Mouse (Mus musculus) MEL (cell line): ENCODE measurements around the gene Eif2b4. TPM values are rescaled to one million over a fixed set of nuclear protein-coding genes. Genes with fewer than 3 reads are reported as not detected.

Experiments used
- DNase-seq: peaks from one replicate; pipeline ENCODE4 v3.0.0; 2011; ENCODE audit warnings: low read depth, low spot score
- H3K27ac ChIP-seq: 2 replicates; pipeline ENCODE4 v1.5.1; 2012; ENCODE audit warnings: low read depth, mild to moderate bottlenecking, control low read depth, low read length, moderate library complexity; ENCODE audit not compliant: control insufficient read depth
- H3K27me3 ChIP-seq, 2 experiments: fragments of 150-350 bp in 1 of 2; sonication (generic) in 1 of 2; 2 replicates each; pipeline ENCODE4 v1.6.1; 2012; ENCODE audit warnings: low read length in 2 of 2, mild to moderate bottlenecking in 2 of 2, improper control_type of control experiment in 1 of 2, moderate library complexity in 1 of 2; ENCODE audit not compliant: insufficient read depth in 2 of 2, control insufficient read depth in 1 of 2
- H3K36me3 ChIP-seq, 2 experiments: 2 replicates each; pipeline ENCODE4 v1.6.1; 2012 to 2014; ENCODE audit warnings: low read length in 2 of 2, improper control_type of control experiment in 1 of 2, inconsistent platforms in 1 of 2, mild to moderate bottlenecking in 1 of 2; ENCODE audit not compliant: insufficient read depth in 2 of 2, control insufficient read depth in 1 of 2
- H3K4me1 ChIP-seq, 2 experiments: fragments of 150-350 bp in 1 of 2; sonication (generic) in 1 of 2; 2 replicates each; pipeline ENCODE4 v1.6.1; 2012; ENCODE audit warnings: low read length in 2 of 2, improper control_type of control experiment in 1 of 2, mild to moderate bottlenecking in 1 of 2; ENCODE audit not compliant: insufficient read depth in 2 of 2, control insufficient read depth in 1 of 2
- H3K4me3 ChIP-seq, 2 experiments: fragments of 150-350 bp in 1 of 2; sonication (generic) in 1 of 2; 2 replicates each; pipeline ENCODE4 v1.5.1; 2012; ENCODE audit warnings: low read depth in 2 of 2, low read length in 2 of 2, mild to moderate bottlenecking in 2 of 2, moderate library complexity in 2 of 2, control low read depth in 1 of 2, improper control_type of control experiment in 1 of 2; ENCODE audit not compliant: control insufficient read depth in 1 of 2, insufficient read depth in 1 of 2
- H3K79me2 ChIP-seq: 2 replicates; pipeline ENCODE4 v1.6.1; 2012; ENCODE audit warnings: mild to moderate bottlenecking, low read length, moderate library complexity; ENCODE audit not compliant: control insufficient read depth, poor library complexity, insufficient read depth
- H3K9ac ChIP-seq: 2 replicates; pipeline ENCODE4 v1.6.1; 2012; ENCODE audit warnings: low read depth, mild to moderate bottlenecking, control low read depth, low read length, moderate library complexity; ENCODE audit not compliant: control insufficient read depth, poor library complexity, severe bottlenecking
- H3K9me3 ChIP-seq: fragments of 150-350 bp; sonication (generic); replicated peaks from 2 replicates; pipeline ENCODE4 v1.6.1; 2012; ENCODE audit warnings: mild to moderate bottlenecking, low read length, improper control_type of control experiment, moderate library complexity; ENCODE audit not compliant: insufficient read depth
- BHLHE40 ChIP-seq: IDR thresholded peaks from 2 replicates; pipeline ENCODE4 v1.6.1; 2012; ENCODE audit warnings: low read depth, mild to moderate bottlenecking, inconsistent platforms, low read length, improper control_type of control experiment, borderline replicate concordance
- CTCF ChIP-seq, 3 experiments: IDR thresholded peaks in 2 of 3; conservative IDR thresholded peaks in 1 of 3; 2 replicates each; pipeline ENCODE4 v1.5.1; 2011 to 2012; ENCODE audit warnings: low read length in 3 of 3, low read depth in 2 of 3, mild to moderate bottlenecking in 2 of 3, improper control_type of control experiment in 1 of 3, inconsistent platforms in 1 of 3, mixed read lengths in 1 of 3, moderate library complexity in 1 of 3; ENCODE audit not compliant: control insufficient read depth in 1 of 3, insufficient read depth in 1 of 3, poor library complexity in 1 of 3, severe bottlenecking in 1 of 3
- E2F4 ChIP-seq: IDR thresholded peaks from 2 replicates; pipeline ENCODE4 v1.6.1; 2011; ENCODE audit warnings: low read depth, low read length, improper control_type of control experiment, borderline replicate concordance
- ELF1 ChIP-seq: IDR thresholded peaks from 2 replicates; pipeline ENCODE4 v1.6.1; 2014; ENCODE audit warnings: low read depth, mild to moderate bottlenecking, inconsistent platforms, low read length, improper control_type of control experiment, moderate library complexity
- EP300 ChIP-seq, 2 experiments: IDR thresholded peaks; 2 replicates each; pipeline ENCODE4 v1.6.1; 2011; ENCODE audit warnings: improper control_type of control experiment in 2 of 2, low read length in 2 of 2, low read depth in 1 of 2, mild to moderate bottlenecking in 1 of 2
- ETS1 ChIP-seq: IDR thresholded peaks from 2 replicates; pipeline ENCODE4 v1.6.1; 2012; ENCODE audit warnings: low read depth, mild to moderate bottlenecking, inconsistent platforms, low read length, improper control_type of control experiment, moderate library complexity
- GABPA ChIP-seq: IDR thresholded peaks from 2 replicates; pipeline ENCODE4 v1.6.1; 2012; ENCODE audit warnings: low read depth, mild to moderate bottlenecking, inconsistent platforms, low read length, improper control_type of control experiment, moderate library complexity
- HCFC1 ChIP-seq: IDR thresholded peaks from 2 replicates; pipeline ENCODE4 v1.6.1; 2012; ENCODE audit warnings: low read depth, mild to moderate bottlenecking, inconsistent platforms, low read length, improper control_type of control experiment, moderate library complexity
- JUND ChIP-seq: IDR thresholded peaks from 2 replicates; pipeline ENCODE4 v1.6.1; 2011; ENCODE audit warnings: low read depth, mild to moderate bottlenecking, improper control_type of control experiment, low read length
- KAT2A ChIP-seq: conservative IDR thresholded peaks from 2 replicates; pipeline ENCODE4 v1.6.1; 2012; ENCODE audit warnings: low read depth, low read length, improper control_type of control experiment, inconsistent platforms
- MAFK ChIP-seq: IDR thresholded peaks from 2 replicates; pipeline ENCODE4 v1.6.1; 2011; ENCODE audit warnings: low read depth, mild to moderate bottlenecking, low read length, improper control_type of control experiment, borderline replicate concordance
- MAX ChIP-seq: IDR thresholded peaks from 2 replicates; pipeline ENCODE4 v1.6.1; 2011; ENCODE audit warnings: low read length, improper control_type of control experiment
- MAZ ChIP-seq: IDR thresholded peaks from 2 replicates; pipeline ENCODE4 v1.6.1; 2012; ENCODE audit warnings: low read depth, mild to moderate bottlenecking, inconsistent platforms, low read length, improper control_type of control experiment
- MEF2A ChIP-seq: IDR thresholded peaks from 2 replicates; pipeline ENCODE4 v1.6.1; 2014; ENCODE audit warnings: low read depth, mild to moderate bottlenecking, inconsistent platforms, low read length, improper control_type of control experiment; ENCODE audit not compliant: poor library complexity, insufficient replicate concordance, severe bottlenecking; ENCODE audit errors: extremely low read depth
- MYB ChIP-seq: IDR thresholded peaks from 2 replicates; pipeline ENCODE4 v1.6.1; 2011; ENCODE audit warnings: mild to moderate bottlenecking, low read depth, low read length, improper control_type of control experiment
- MYC ChIP-seq: IDR thresholded peaks from 2 replicates; pipeline ENCODE4 v1.6.1; 2011; ENCODE audit warnings: low read depth, mild to moderate bottlenecking, low read length, improper control_type of control experiment, moderate library complexity
- NELFE ChIP-seq: IDR thresholded peaks from 2 replicates; pipeline ENCODE4 v1.6.1; 2011; ENCODE audit warnings: low read depth, low read length, improper control_type of control experiment
- NRF1 ChIP-seq: IDR thresholded peaks from 2 replicates; pipeline ENCODE4 v1.6.1; 2014; ENCODE audit warnings: low read depth, mild to moderate bottlenecking, inconsistent platforms, low read length, improper control_type of control experiment, moderate library complexity; ENCODE audit not compliant: poor library complexity, insufficient read depth, severe bottlenecking
- POLR2A ChIP-seq, 2 experiments: IDR thresholded peaks; 2 replicates each; pipeline ENCODE4 v1.6.1; 2011 to 2012; ENCODE audit warnings: low read length in 2 of 2, mild to moderate bottlenecking in 2 of 2, control low read depth in 1 of 2, improper control_type of control experiment in 1 of 2, low read depth in 1 of 2, moderate library complexity in 1 of 2; ENCODE audit not compliant: control insufficient read depth in 1 of 2, insufficient read depth in 1 of 2, poor library complexity in 1 of 2
- POLR2AphosphoS5 ChIP-seq: IDR thresholded peaks from 2 replicates; pipeline ENCODE4 v1.6.1; 2012; ENCODE audit warnings: low read depth, borderline replicate concordance, mild to moderate bottlenecking, inconsistent platforms, low read length, moderate library complexity, mixed read lengths
- SIN3A ChIP-seq: IDR thresholded peaks from 2 replicates; pipeline ENCODE4 v1.6.1; 2012; ENCODE audit warnings: low read length, improper control_type of control experiment, inconsistent platforms
- SMC3 ChIP-seq: IDR thresholded peaks from 2 replicates; pipeline ENCODE4 v1.6.1; 2011; ENCODE audit warnings: low read depth, low read length, improper control_type of control experiment
- TBP ChIP-seq: IDR thresholded peaks from 2 replicates; pipeline ENCODE4 v1.8.0; 2011; ENCODE audit warnings: low read depth, low read length, improper control_type of control experiment
- TCF12 ChIP-seq: IDR thresholded peaks from 2 replicates; pipeline ENCODE4 v1.6.1; 2014; ENCODE audit warnings: low read depth, mild to moderate bottlenecking, inconsistent platforms, low read length, improper control_type of control experiment, moderate library complexity
- UBTF ChIP-seq: IDR thresholded peaks from 2 replicates; pipeline ENCODE4 v1.6.1; 2012; ENCODE audit warnings: low read depth, mild to moderate bottlenecking, inconsistent platforms, low read length, improper control_type of control experiment, moderate library complexity, borderline replicate concordance; ENCODE audit not compliant: insufficient read depth
- ZC3H11A ChIP-seq: IDR thresholded peaks from 2 replicates; pipeline ENCODE4 v1.6.1; 2012; ENCODE audit warnings: low read depth, mild to moderate bottlenecking, inconsistent platforms, low read length, improper control_type of control experiment
- ZKSCAN1 ChIP-seq: IDR thresholded peaks from 2 replicates; pipeline ENCODE4 v1.6.1; 2012; ENCODE audit warnings: low read depth, mild to moderate bottlenecking, inconsistent platforms, low read length, improper control_type of control experiment, moderate library complexity
- ZNF384 ChIP-seq: IDR thresholded peaks from 2 replicates; pipeline ENCODE4 v1.6.1; 2012; ENCODE audit warnings: low read depth, mild to moderate bottlenecking, inconsistent platforms, low read length, improper control_type of control experiment
- polyA plus RNA-seq, 2 experiments: library from polyadenylated mRNA; stranded (reverse) in 1 of 2; unstranded in 1 of 2; fragments of >175 nt in 1 of 2; fragments of >200 nt in 1 of 2; gene quantifications; 2 replicates each; pipeline versions ENCODE4 v1.2.1 to v1.2.4; 2012; ENCODE audit warnings: low replicate concordance in 2 of 2, low read depth in 1 of 2; ENCODE audit not compliant: insufficient read length in 2 of 2, insufficient read depth in 1 of 2, missing spikeins in 1 of 2
- total RNA-seq: library from RNA; depleted of rRNA; stranded (reverse); fragments of 300-350 nt; gene quantifications from 2 replicates; pipeline ENCODE4 v1.2.3, GENCODE M21; 2012

Eif2b4 gene
- total and polyA plus RNA-seq, 3 experiments = 151 to 282 TPM; not detected in 1

DNA sequence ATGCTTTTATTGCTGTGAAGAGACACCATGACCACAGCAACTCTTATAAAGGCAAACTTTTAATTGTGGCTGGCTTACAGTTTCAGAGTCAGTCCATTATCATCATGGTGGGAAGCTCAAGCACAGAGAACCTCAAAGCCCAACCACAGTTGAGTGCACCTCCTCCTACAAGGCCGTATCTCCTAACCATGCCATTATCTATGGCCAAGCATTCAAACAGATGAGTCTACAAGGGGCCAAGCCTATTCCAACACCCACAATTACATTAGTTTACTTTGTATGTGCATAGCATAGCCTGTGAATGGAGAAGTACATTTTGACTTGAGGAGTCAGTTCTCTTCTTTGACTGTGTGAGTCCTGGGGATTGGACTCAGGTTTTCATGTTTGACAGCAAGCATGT lies 28.4 kb downstream of the Eif2b4 start (continued):
- no peak for TF ChIP-seq ZC3H11A
- peak; percentile 30 for TF ChIP-seq MAX
- TF ChIP-seq MEF2A = peak; percentile 17; the same call in 1 of the 2 replicates
- no peak for TF ChIP-seq BHLHE40
- no peak for TF ChIP-seq UBTF
- TF ChIP-seq JUND = no peak
- TF ChIP-seq E2F4 = no peak
- peak; percentile 14; the same call in 1 of the 2 replicates for TF ChIP-seq SMC3
- TF ChIP-seq ZKSCAN1 = no peak
- peak; percentile 76 for TF ChIP-seq TCF12
- TF ChIP-seq NRF1 = no peak
- TF ChIP-seq MAZ = 0 out of 2 replicates have a peak, but pooled peaks have one; percentile 41
- TF ChIP-seq ELF1 = no peak
- TF ChIP-seq POLR2AphosphoS5 = no peak
- TF ChIP-seq EP300 (IDR thresholded peaks at IDR 0.05; ENCODE audit: low read depth in 1 of 2, low read length in 2 of 2) = peak; percentile 85 to 90
- TF ChIP-seq MAFK = peak; percentile 42; the same call in 1 of the 2 replicates

GRCm38 (mm10) chr5:31162462-31162861 lies 30.8 kb downstream of the Eif2b4 start:
- Histone ChIP-seq H3K36me3 (peaks cover 48 to 60% of the 10 kb centered on the region in 2 experiments), H3K4me3 (no peak overlapping the region), H3K27ac (peak overlapping the region; percentile 38; the same call in 1 of the 2 replicates), H3K79me2 (no peaks in the 10 kb centered on the region), H3K9me3 (no peaks in the 10 kb centered on the region), H3K9ac (no peak overlapping the region), H3K27me3 (no peaks in the 10 kb centered on the region), H3K4me1 (peaks cover 20 to 22% of the 10 kb centered on the region in 2 experiments)
- TF ChIP-seq SIN3A (peak; percentile 35; the same call in 1 of the 2 replicates), ZNF384 (no peak), MYC (peak; percentile 58), POLR2AphosphoS5 (no peak), JUND (no peak), MAZ (no peak), TBP (no peak), MYB (no peak), GABPA (no peak), KAT2A (no peak), CTCF (IDR thresholded peaks at IDR 0.05 in 2 of 3, conservative IDR thresholded peaks at IDR 0.05 in 1 of 3; ENCODE audit: control insufficient read depth in 1 of 3, insufficient read depth in 1 of 3, low read depth in 2 of 3, low read length in 3 of 3, poor library complexity in 1 of 3, severe bottlenecking in 1 of 3) (no peak), E2F4 (no peak), ETS1 (0 out of 2 replicates have a peak, but pooled peaks have one; percentile 17), POLR2A (IDR thresholded peaks at IDR 0.05; ENCODE audit: control insufficient read depth in 1 of 2, insufficient read depth in 1 of 2, low read depth in 1 of 2, low read length in 2 of 2, poor library complexity in 1 of 2) (no peak), NELFE (no peak), EP300 (IDR thresholded peaks at IDR 0.05; ENCODE audit: low read depth in 1 of 2, low read length in 2 of 2) (0 out of 4 replicates have a peak, but pooled peaks of 1 of the 2 experiments have one; percentile 15), ZKSCAN1 (no peak), HCFC1 (no peak), UBTF (no peak)
- peak; percentile 82 for DNase-seq
